Mouse (Mus musculus) lung, adult 2 months (tissue): ENCODE measurements at regions not wholly inside any gene's neighbourhood (a gene's known extent, or its start where the extent isn't known, plus 50 kb on each side); places are given as distances from the start of the nearest gene placed in this dataset.

ENCODE experiments used
- DNase-seq: peaks from one replicate; pipeline ENCODE4 v3.0.0; 2022
- H3K4me1 ChIP-seq: fragments of 200-500 bp; 2 replicates; pipeline ENCODE4 v1.6.1; 2011; ENCODE audit warnings: low read length; ENCODE audit not compliant: control insufficient read depth, insufficient read depth
- H3K4me3 ChIP-seq: fragments of 200-500 bp; replicated peaks from 2 replicates; pipeline ENCODE3; 2011; ENCODE audit warnings: low read depth, mild to moderate bottlenecking, control low read depth, low read length; ENCODE audit errors: extremely low read depth
- CTCF ChIP-seq: fragments of 200-500 bp; IDR thresholded peaks from 2 replicates; pipeline ENCODE4 v1.5.1; 2011; ENCODE audit warnings: mild to moderate bottlenecking, low read length, control low read depth; ENCODE audit not compliant: insufficient read depth
- POLR2A ChIP-seq: fragments of 200-500 bp; IDR thresholded peaks from 2 replicates; pipeline ENCODE4 v1.6.1; 2011; ENCODE audit warnings: low read depth, mild to moderate bottlenecking, control low read depth, low read length, borderline replicate concordance; ENCODE audit errors: extremely low read depth
- WGBS: fragments of 180-500 bp; shearing (Covaris S2); methylation state at CpG from one replicate; pipeline ENCODE4 v1.1.7; 2018; 5-methylcytosine and 5-hydroxymethylcytosine counted together

- Histone ChIP-seq H3K4me1 (no peaks in the 10 kb centered on the region), H3K4me3 (no peak overlapping the region)
- 96% methylated on average over 3 of the region's 3 CpGs for WGBS
- DNase-seq = no peak
- TF ChIP-seq CTCF (no peak), POLR2A (no peak)
Observed at GRCm38 (mm10) chr7:34587239-34587638, 69.3 kb downstream of the Kctd15 start.

GRCm38 (mm10) chr7:34585312-34585865 lies 71.1 kb downstream of the Kctd15 start:
- no peak for DNase-seq
- H3K4me3 ChIP-seq = no peak overlapping the region
- H3K4me1 ChIP-seq = no peaks in the 10 kb centered on the region
- 71% methylated on average over 4 of the region's 4 CpGs for WGBS
- TF ChIP-seq POLR2A = no peak
- no peak for TF ChIP-seq CTCF

- no peak for DNase-seq
- WGBS = 89% methylated on average over 7 of the region's 7 CpGs
- TF ChIP-seq POLR2A = no peak
- no peak for TF ChIP-seq CTCF
- H3K4me1 ChIP-seq = no peaks in the 10 kb centered on the region
- no peak overlapping the region for H3K4me3 ChIP-seq
Observed at GRCm38 (mm10) chr7:34584870-34585269, 71.7 kb downstream of the Kctd15 start.

GRCm38 (mm10) chr7:34580866-34581265 lies 75.7 kb downstream of the Kctd15 start:
- Histone ChIP-seq H3K4me3 (no peak overlapping the region), H3K4me1 (no peaks in the 10 kb centered on the region)
- DNase-seq = no peak
- no peak for TF ChIP-seq CTCF
- TF ChIP-seq POLR2A = no peak
- 82% methylated on average over 9 of the region's 9 CpGs for WGBS

DNA sequence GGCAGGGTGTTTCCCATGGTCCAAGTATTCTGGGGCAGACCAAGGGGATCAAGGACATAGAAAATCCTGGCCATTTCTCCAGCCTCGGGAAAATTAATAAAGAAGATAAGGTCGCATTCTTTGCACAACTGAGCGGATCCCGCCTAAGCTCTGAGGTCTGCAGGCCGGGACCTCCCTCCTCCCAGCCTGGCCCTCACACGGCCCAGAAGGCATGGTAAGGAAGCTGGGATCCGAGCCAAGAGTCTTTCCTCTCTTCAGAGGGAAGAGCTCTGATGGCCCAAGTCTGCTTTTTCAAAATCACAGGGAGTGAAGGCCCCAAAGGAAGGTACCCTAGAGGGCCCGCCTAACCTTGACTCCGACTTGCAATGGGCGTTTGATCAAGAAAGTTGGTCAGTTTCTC lies 85.2 kb downstream of the Kctd15 start:
- DNase-seq = peak; percentile 13
- TF ChIP-seq POLR2A (no peak), CTCF (no peak)
- 35% methylated on average over 10 of the region's 10 CpGs for WGBS

DNA sequence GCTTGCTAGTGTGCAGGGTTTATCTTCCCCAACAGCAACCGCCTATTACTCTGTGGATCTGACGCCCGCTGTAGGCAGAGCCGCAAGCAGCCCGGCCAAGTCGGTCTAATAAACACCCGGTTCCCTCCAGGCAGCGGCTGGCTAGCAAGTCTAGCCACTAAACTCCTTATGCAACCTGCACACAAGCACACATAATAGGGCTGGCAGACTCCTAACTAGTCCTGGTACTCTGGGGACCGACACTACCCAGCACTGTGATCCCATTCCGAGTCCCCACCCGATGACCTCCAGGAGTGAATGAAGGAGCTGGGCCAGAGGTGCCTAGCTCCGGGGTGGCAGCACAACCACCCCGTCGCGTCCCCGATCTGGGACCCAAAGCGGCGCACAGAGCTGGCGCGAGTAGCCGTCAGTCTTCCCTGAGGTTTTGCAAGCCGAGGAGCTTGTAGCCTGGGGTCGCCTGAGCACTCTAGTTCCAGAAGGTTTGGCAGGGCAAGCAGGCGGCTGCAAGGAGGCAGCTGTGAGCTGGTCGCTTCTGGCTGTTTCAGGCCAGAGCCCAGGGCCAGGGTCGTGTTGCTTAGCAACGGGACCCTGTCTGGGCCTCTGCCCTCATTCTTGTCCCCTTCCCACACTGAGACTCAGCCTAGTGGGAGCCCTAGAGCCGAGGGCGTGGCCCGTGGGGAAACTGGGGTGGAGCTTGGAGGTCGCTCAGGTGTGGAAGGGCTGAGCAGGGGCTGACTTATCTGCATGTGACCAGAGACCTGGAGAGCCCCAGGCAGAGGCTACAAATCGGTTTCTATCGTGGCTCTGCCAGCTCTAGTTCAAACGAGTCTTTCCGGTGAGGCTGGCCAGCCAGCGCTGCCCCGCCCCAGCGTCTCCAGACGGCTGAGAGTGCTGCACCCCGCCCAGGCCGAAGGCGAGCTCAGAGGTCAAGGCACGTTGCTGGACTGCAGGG lies 86.1 kb downstream of the Kctd15 start:
- Histone ChIP-seq H3K4me1 (peaks cover 8% of the 10 kb centered on the region), H3K4me3 (peak overlapping the region; percentile 23)
- peak; percentile 64 for DNase-seq
- TF ChIP-seq CTCF (no peak), POLR2A (no peak)
- 3% methylated on average over 43 of the region's 43 CpGs for WGBS

More for the DNA sequence above, 85.2 kb downstream of the Kctd15 start:
- H3K4me3 ChIP-seq = no peak overlapping the region
- peaks cover 8% of the 10 kb centered on the region for H3K4me1 ChIP-seq

DNA sequence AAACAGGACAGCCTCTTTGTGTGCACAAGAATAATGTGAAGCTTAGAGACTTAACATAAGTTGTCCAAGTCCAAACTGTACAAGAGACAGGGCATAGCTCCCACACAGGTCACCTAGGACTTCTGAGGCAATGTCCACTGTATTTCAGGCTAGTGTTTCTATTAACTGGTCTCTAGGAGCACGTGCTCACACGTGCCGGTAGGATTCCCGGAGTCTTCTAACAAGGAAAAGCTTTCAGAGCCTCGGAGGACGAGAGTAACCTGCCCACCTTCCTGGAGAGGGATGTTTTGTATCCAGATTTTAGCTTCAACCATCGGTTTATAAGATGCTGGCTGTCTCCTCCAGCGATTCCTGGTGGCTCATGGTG lies 86.8 kb downstream of the Kctd15 start:
- no peak for DNase-seq
- WGBS = 30% methylated on average over 8 of the region's 8 CpGs
- no peak for TF ChIP-seq POLR2A
- no peak for TF ChIP-seq CTCF
- Histone ChIP-seq H3K4me3 (no peak overlapping the region), H3K4me1 (peaks cover 8% of the 10 kb centered on the region)

DNA sequence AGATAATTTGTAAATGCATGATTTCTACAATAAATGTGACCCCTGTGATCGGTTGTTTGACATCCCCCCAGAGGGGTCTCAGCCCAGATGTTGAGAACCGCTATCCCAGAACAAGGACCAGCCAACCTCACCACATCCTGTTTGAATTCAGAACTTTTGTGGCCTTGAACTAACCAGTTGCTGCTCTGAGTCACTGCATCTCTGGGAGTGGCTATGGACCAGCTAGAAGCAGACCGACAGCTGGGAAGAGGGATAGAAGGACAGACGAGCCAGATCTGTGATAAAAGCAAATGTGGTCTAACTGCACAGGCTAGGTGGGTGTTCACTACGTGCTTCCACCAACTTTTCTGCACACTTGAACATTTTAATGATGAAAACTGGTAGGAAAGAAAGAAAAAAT lies 89.0 kb downstream of the Kctd15 start:
- Histone ChIP-seq H3K4me3 (no peak overlapping the region), H3K4me1 (peaks cover 8% of the 10 kb centered on the region)
- 60% methylated on average over 5 of the region's 5 CpGs for WGBS
- TF ChIP-seq POLR2A = no peak
- no peak for TF ChIP-seq CTCF
- no peak for DNase-seq

GRCm38 (mm10) chr7:34562160-34562559 lies 94.4 kb downstream of the Kctd15 start:
- no peaks in the 10 kb centered on the region for H3K4me1 ChIP-seq
- H3K4me3 ChIP-seq = no peak overlapping the region
- no peak for TF ChIP-seq POLR2A
- WGBS = 82% methylated on average over 2 of the region's 2 CpGs
- DNase-seq = no peak
